In the genomic region with DNA sequence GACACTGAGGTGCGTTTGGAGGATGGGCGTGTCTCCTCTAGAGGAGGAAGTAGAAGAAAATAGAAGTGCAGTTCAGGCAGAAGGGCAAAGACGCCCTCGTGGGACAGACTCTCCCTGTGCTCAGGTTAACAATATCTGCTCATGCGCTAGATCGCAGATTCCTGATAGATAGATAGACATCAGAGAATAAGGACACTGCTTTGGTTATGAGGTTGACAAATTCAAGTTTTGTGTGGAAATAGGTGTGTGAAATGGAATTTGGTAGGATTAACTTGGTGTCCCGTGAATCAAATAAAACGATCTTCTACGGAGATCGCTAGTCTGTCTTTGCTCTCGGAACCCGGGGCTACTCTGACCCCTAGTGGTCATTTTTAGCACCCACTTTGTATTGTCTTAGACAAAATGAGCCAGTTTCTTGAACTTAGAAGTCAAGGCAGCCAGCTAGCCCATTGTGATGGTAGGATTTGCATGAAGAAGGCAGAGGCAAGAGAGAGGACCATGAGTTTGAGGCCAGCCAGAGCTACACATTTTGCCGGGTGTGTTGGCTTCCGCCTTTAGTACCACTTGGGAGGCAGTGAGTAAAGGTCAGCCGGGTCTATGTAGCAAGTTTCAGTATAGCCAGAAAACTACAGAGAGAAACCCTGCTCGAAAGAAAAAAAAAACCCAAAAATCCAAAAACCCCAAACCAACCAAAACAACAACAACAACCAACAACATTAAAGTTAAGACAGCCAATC, we compare ENCODE assay signal across 8 mouse cellular contexts. TPM values are rescaled to one million over a fixed set of nuclear protein-coding genes. Genes with fewer than 3 reads are reported as not detected.
DNase-seq lines count a peak whose midpoint lies in the region; ATAC-seq and TF ChIP-seq lines count a peak whose summit lies in the region.

No protein-coding gene starts in this region.

- H3K27ac ChIP-seq in bone marrow, adult 2 months (ENCODE audit: control insufficient read depth, insufficient read depth, low read depth, low read length, poor library complexity) = no peak overlapping the region
- no peak overlapping the region for H3K27ac ChIP-seq in embryonic facial prominence, embryonic 13.5 days
- H3K27ac ChIP-seq in heart, embryonic 16.5 days (ENCODE audit: low read length) = no peak overlapping the region
- no peak overlapping the region for H3K27ac ChIP-seq in liver, embryonic 13.5 days

- no peak for TF ChIP-seq POLR2A in bone marrow, adult 2 months (IDR thresholded peaks at IDR 0.05; ENCODE audit: borderline replicate concordance, control insufficient read depth, low read depth, low read length)

- peak overlapping the region; percentile 51 for H3K4me2 ChIP-seq in embryonic facial prominence, embryonic 13.5 days
- peak overlapping the region; percentile 56 for H3K4me2 ChIP-seq in heart, embryonic 16.5 days (ENCODE audit: low read depth, low read length)
- H3K4me2 ChIP-seq in liver, embryonic 13.5 days = peak overlapping the region; percentile 41

- H3K9ac ChIP-seq in embryonic facial prominence, embryonic 13.5 days = no peak overlapping the region
- no peak overlapping the region; the same call in 1 of the 2 replicates for H3K9ac ChIP-seq in heart, embryonic 16.5 days (ENCODE audit: low read length)
- H3K9ac ChIP-seq in liver, embryonic 13.5 days = no peak overlapping the region

- WGBS in bone marrow, adult 2 months = 22% methylated on average over 16 of the region's 16 CpGs
- WGBS in embryonic facial prominence, embryonic 13.5 days = 24% methylated on average over 16 of the region's 16 CpGs
- 21% methylated on average over 16 of the region's 16 CpGs for WGBS in heart, embryonic 16.5 days
- 18% methylated on average over 16 of the region's 16 CpGs for WGBS in liver, embryonic 13.5 days (ENCODE audit: insufficient replicate concordance)

- no peak for ATAC-seq in embryonic facial prominence, embryonic 13.5 days (ENCODE audit: insufficient number of reproducible peaks, insufficient read depth, low FRiP score, low TSS enrichment, low read depth)
- 0 out of 2 replicates have a peak, but pooled peaks have one; percentile 23 for ATAC-seq in heart, embryonic 16.5 days (replicated peaks; ENCODE audit: extremely low read depth, insufficient read depth, low FRiP score)
- no peak for ATAC-seq in liver, embryonic 13.5 days (ENCODE audit: low read depth)

- peak; percentile 64 for TF ChIP-seq CTCF in E14TG2a.4 (conservative IDR thresholded peaks at IDR 0.05; ENCODE audit: low read length)
- TF ChIP-seq CTCF in bone marrow, adult 2 months (IDR thresholded peaks at IDR 0.05; ENCODE audit: control insufficient read depth, insufficient read depth, low read length) = peak; percentile 38

- peaks cover 11% of the 10 kb centered on the region for H3K27me3 ChIP-seq in E14TG2a.4 (ENCODE audit: insufficient read depth, low read length)
- H3K27me3 ChIP-seq in embryonic facial prominence, embryonic 13.5 days = no peaks in the 10 kb centered on the region
- H3K27me3 ChIP-seq in heart, embryonic 16.5 days (ENCODE audit: control insufficient read depth, insufficient read depth, low read length) = no peaks in the 10 kb centered on the region
- H3K27me3 ChIP-seq in liver, embryonic 13.5 days = peaks cover 7% of the 10 kb centered on the region; the same call in 1 of the 2 replicates

- H3K4me1 ChIP-seq in E14TG2a.4 (replicated peaks; ENCODE audit: low read depth, low read length) = peaks cover 36% of the 10 kb centered on the region
- no peaks in the 10 kb centered on the region for H3K4me1 ChIP-seq in bone marrow, adult 2 months (ENCODE audit: control insufficient read depth, insufficient read depth, low read length)
- peaks cover 32% of the 10 kb centered on the region for H3K4me1 ChIP-seq in embryonic facial prominence, embryonic 13.5 days
- peaks cover 3% of the 10 kb centered on the region; the same call in 1 of the 2 replicates for H3K4me1 ChIP-seq in heart, embryonic 16.5 days (ENCODE audit: control insufficient read depth, insufficient read depth, low read length)
- H3K4me1 ChIP-seq in liver, embryonic 13.5 days (replicated peaks) = no peaks in the 10 kb centered on the region; the same call in 1 of the 2 replicates

- H3K36me3 ChIP-seq in E14TG2a.4 (ENCODE audit: insufficient read depth, low read length) = peaks cover 27% of the 10 kb centered on the region
- H3K36me3 ChIP-seq in embryonic facial prominence, embryonic 13.5 days = peaks cover 52% of the 10 kb centered on the region
- peaks cover 25% of the 10 kb centered on the region; the same call in 1 of the 2 replicates for H3K36me3 ChIP-seq in heart, embryonic 16.5 days (ENCODE audit: control insufficient read depth, insufficient read depth)
- H3K36me3 ChIP-seq in liver, embryonic 13.5 days = no peaks in the 10 kb centered on the region

- no peaks in the 10 kb centered on the region for H3K9me3 ChIP-seq in E14TG2a.4 (ENCODE audit: low read length)
- H3K9me3 ChIP-seq in embryonic facial prominence, embryonic 13.5 days = no peaks in the 10 kb centered on the region
- no peaks in the 10 kb centered on the region for H3K9me3 ChIP-seq in heart, embryonic 16.5 days (replicated peaks; ENCODE audit: control insufficient read depth, low read length)
- H3K9me3 ChIP-seq in liver, embryonic 13.5 days (replicated peaks) = no peaks in the 10 kb centered on the region

- DNase-seq in kidney, postnatal 10 days = peak; percentile 83
- no peak for DNase-seq in liver, embryonic 13.5 days
- peak; percentile 50 to 61 for DNase-seq in natural killer cell, adult 2 months (ENCODE audit: low spot score in 2 of 2)
- peak; percentile 84 for DNase-seq in thymus, postnatal 0 days (ENCODE audit: low spot score)

- H3K4me3 ChIP-seq in E14TG2a.4 (replicated peaks; ENCODE audit: low read length) = peak overlapping the region; percentile 43
- H3K4me3 ChIP-seq in bone marrow, adult 2 months (replicated peaks; ENCODE audit: control insufficient read depth, low read depth, low read length) = no peak overlapping the region
- H3K4me3 ChIP-seq in embryonic facial prominence, embryonic 13.5 days = peak overlapping the region; percentile 21; the same call in 1 of the 2 replicates
- peak overlapping the region; percentile 25 for H3K4me3 ChIP-seq in heart, embryonic 16.5 days (ENCODE audit: low read length)
- no peak overlapping the region for H3K4me3 ChIP-seq in liver, embryonic 13.5 days (replicated peaks)

RNA-seq across cellular contexts. Expression of a gene that starts 15.4 kb away (rescaled TPM):
- 4.6 and 23.0 TPM in 2 replicates for polyA plus RNA-seq in bone marrow, adult 2 months (2011; ENCODE audit: insufficient read depth, insufficient read length, low replicate concordance, missing spikeins)
- polyA plus RNA-seq in embryonic facial prominence, embryonic 13.5 days (2015; fragmentation: Nextera tagmentation; extraction: Ambion mirVana) = 71.9 and 84.0 TPM in 2 replicates
- polyA plus RNA-seq in heart, embryonic 16.5 days (2015; fragmentation: Nextera tagmentation; extraction: Ambion mirVana) = 48.5 and 51.9 TPM in 2 replicates
- 1.7 and 1.8 TPM in 2 replicates for polyA plus RNA-seq in liver, embryonic 13.5 days (2015; fragmentation: Nextera tagmentation; extraction: Ambion mirVana)
- 10.4 and 12.8 TPM in 2 replicates for polyA plus RNA-seq in thymus, postnatal 0 days (2015; fragmentation: Nextera tagmentation; extraction: Ambion mirVana)

Comparison
In these comparisons a context has a peak if more than half of its experiments do, and no peak if none do; other contexts are left out.
1. H3K4me3 ChIP-seq: peak in E14TG2a.4 (single experiment), embryonic facial prominence, embryonic 13.5 days (single experiment) and heart, embryonic 16.5 days (single experiment); none in bone marrow, adult 2 months (single experiment) and liver, embryonic 13.5 days (single experiment).
2. Peak in every context shown above with its lines, with median percentiles within 50 percentile points of each other: H3K4me2 ChIP-seq.